Mouse (Mus musculus) embryonic facial prominence, embryonic 12.5 days (tissue): ENCODE measurements around the gene Ddx58. TPM values are rescaled to one million over a fixed set of nuclear protein-coding genes. Genes with fewer than 3 reads are reported as not detected.

ENCODE experiments used
- ATAC-seq: fragments of 200-750 bp; cut with Nextera tagmentation; 2 replicates; pipeline ENCODE4 v1.8.0; 2017; ENCODE audit not compliant: insufficient number of reproducible peaks, insufficient read depth, low FRiP score, low TSS enrichment
- H3K27ac ChIP-seq: fragments of 300-500 bp; sonication (generic); 2 replicates; pipeline ENCODE4 v1.5.1; 2016; ENCODE audit warnings: mild to moderate bottlenecking
- H3K27me3 ChIP-seq: fragments of 300-500 bp; sonication (generic); 2 replicates; pipeline ENCODE4 v1.6.1; 2016; ENCODE audit warnings: mild to moderate bottlenecking, moderate library complexity
- H3K36me3 ChIP-seq: fragments of 300-500 bp; sonication (generic); 2 replicates; pipeline ENCODE4 v1.6.1; 2016; ENCODE audit warnings: mild to moderate bottlenecking
- H3K4me1 ChIP-seq: fragments of 300-500 bp; sonication (generic); 2 replicates; pipeline ENCODE4 v1.6.1; 2016
- H3K4me2 ChIP-seq: fragments of 300-500 bp; sonication (generic); replicated peaks from 2 replicates; pipeline ENCODE4 v1.6.1; 2016; ENCODE audit warnings: mild to moderate bottlenecking, moderate library complexity
- H3K4me3 ChIP-seq: fragments of 300-500 bp; sonication (generic); 2 replicates; pipeline ENCODE4 v1.5.1; 2016; ENCODE audit warnings: mild to moderate bottlenecking
- H3K9ac ChIP-seq: fragments of 300-500 bp; sonication (generic); 2 replicates; pipeline ENCODE4 v1.6.1; 2016; ENCODE audit warnings: mild to moderate bottlenecking, moderate library complexity
- H3K9me3 ChIP-seq: fragments of 300-500 bp; sonication (generic); 2 replicates; pipeline ENCODE4 v1.6.1; 2016; ENCODE audit warnings: mild to moderate bottlenecking, moderate library complexity
- WGBS: fragments of 180-500 bp; shearing (Covaris S2); methylation state at CpG from one replicate; pipeline ENCODE4 v1.1.7; 2016; 5-methylcytosine and 5-hydroxymethylcytosine counted together
- polyA plus RNA-seq: library from polyadenylated mRNA; unstranded; fragments of >200 nt; fragmentation: Nextera tagmentation; extraction: Ambion mirVana; gene quantifications from 2 replicates; pipeline ENCODE4 v1.2.1, GENCODE M21; 2016

Gene Ddx58
- polyA plus RNA-seq, 1 experiment from 2014 or later: 8.3 TPM

- no peak for ATAC-seq
- H3K27me3 ChIP-seq: no peaks in the 10 kb centered on the region
- no peaks in the 10 kb centered on the region for H3K9me3 ChIP-seq
- no peak overlapping the region for H3K4me3 ChIP-seq
- no peaks in the 10 kb centered on the region; the same call in 1 of the 2 replicates for H3K36me3 ChIP-seq
- H3K4me1 ChIP-seq: no peaks in the 10 kb centered on the region
- 89% methylated on average over 3 of the region's 3 CpGs for WGBS
- H3K27ac ChIP-seq: no peak overlapping the region
- H3K9ac ChIP-seq: no peak overlapping the region
- H3K4me2 ChIP-seq: no peak overlapping the region
Measured at GRCm38 (mm10) chr4:40204374-40204773, 35.3 kb downstream of the Ddx58 start.

- H3K36me3 ChIP-seq: peaks cover 14% of the 10 kb centered on the region
- H3K4me3 ChIP-seq: no peak overlapping the region
- H3K27me3 ChIP-seq: no peaks in the 10 kb centered on the region
- no peak overlapping the region for H3K27ac ChIP-seq
- H3K9me3 ChIP-seq: no peaks in the 10 kb centered on the region
- H3K4me1 ChIP-seq: no peaks in the 10 kb centered on the region
- WGBS: 92% methylated on average over 6 of the region's 6 CpGs
- ATAC-seq: no peak
- H3K9ac ChIP-seq: no peak overlapping the region
- no peak overlapping the region for H3K4me2 ChIP-seq
Measured at GRCm38 (mm10) chr4:40202205-40202604, 37.4 kb downstream of the Ddx58 start.

- H3K9me3 ChIP-seq: no peaks in the 10 kb centered on the region
- peaks cover 47% of the 10 kb centered on the region for H3K36me3 ChIP-seq
- no peak overlapping the region for H3K4me3 ChIP-seq
- ATAC-seq: no peak
- WGBS: 86% methylated on average over 2 of the region's 2 CpGs
- no peak overlapping the region for H3K4me2 ChIP-seq
- no peak overlapping the region for H3K9ac ChIP-seq
- H3K27me3 ChIP-seq: no peaks in the 10 kb centered on the region
- H3K27ac ChIP-seq: no peak overlapping the region
- H3K4me1 ChIP-seq: 0 out of 2 replicates have a peak, but pooled peaks cover 4% of the 10 kb centered on the region
Measured at GRCm38 (mm10) chr4:40195336-40195735, 44.3 kb downstream of the Ddx58 start.

- WGBS: 76% methylated on average over 9 of the region's 9 CpGs
Measured at GRCm38 (mm10) chr4:40193461-40193860, 46.2 kb downstream of the Ddx58 start.

GRCm38 (mm10) chr4:40192246-40192645, 47.4 kb downstream of the Ddx58 start:
- Histone ChIP-seq H3K4me1 (0 out of 2 replicates have a peak, but pooled peaks cover 4% of the 10 kb centered on the region), H3K9me3 (no peaks in the 10 kb centered on the region), H3K9ac (no peak overlapping the region), H3K4me3 (no peak overlapping the region), H3K27me3 (no peaks in the 10 kb centered on the region), H3K27ac (no peak overlapping the region), H3K36me3 (peaks cover 61% of the 10 kb centered on the region), H3K4me2 (no peak overlapping the region)
- ATAC-seq: no peak
- 40% methylated on average over 2 of the region's 2 CpGs for WGBS

More at GRCm38 (mm10) chr4:40193461-40193860, 46.2 kb downstream of the Ddx58 start:
- H3K36me3 ChIP-seq: peaks cover 63% of the 10 kb centered on the region
- H3K9me3 ChIP-seq: no peaks in the 10 kb centered on the region
- no peaks in the 10 kb centered on the region for H3K27me3 ChIP-seq
- no peak overlapping the region for H3K4me2 ChIP-seq
- no peak overlapping the region for H3K9ac ChIP-seq
- H3K4me1 ChIP-seq: 0 out of 2 replicates have a peak, but pooled peaks cover 4% of the 10 kb centered on the region
- H3K27ac ChIP-seq: no peak overlapping the region
- no peak for ATAC-seq
- H3K4me3 ChIP-seq: no peak overlapping the region

- no peak for ATAC-seq
- H3K4me3 ChIP-seq: no peak overlapping the region
- peaks cover 56% of the 10 kb centered on the region for H3K36me3 ChIP-seq
- H3K4me2 ChIP-seq: no peak overlapping the region
- H3K27me3 ChIP-seq: no peaks in the 10 kb centered on the region
- WGBS: 86% methylated on average over 7 of the region's 7 CpGs
- H3K4me1 ChIP-seq: 0 out of 2 replicates have a peak, but pooled peaks cover 4% of the 10 kb centered on the region
- H3K9ac ChIP-seq: no peak overlapping the region
- no peak overlapping the region for H3K27ac ChIP-seq
- H3K9me3 ChIP-seq: no peaks in the 10 kb centered on the region
Measured at GRCm38 (mm10) chr4:40187956-40188355, 51.7 kb downstream of the Ddx58 start.

- ATAC-seq: no peak
- Histone ChIP-seq H3K4me1 (no peaks in the 10 kb centered on the region), H3K36me3 (peaks cover 63% of the 10 kb centered on the region), H3K27ac (no peak overlapping the region), H3K9ac (no peak overlapping the region), H3K27me3 (no peaks in the 10 kb centered on the region), H3K9me3 (no peaks in the 10 kb centered on the region), H3K4me3 (no peak overlapping the region), H3K4me2 (no peak overlapping the region)
- WGBS: 86% methylated on average over 5 of the region's 5 CpGs
Measured at GRCm38 (mm10) chr4:40184470-40184869, 55.2 kb downstream of the Ddx58 start.

GRCm38 (mm10) chr4:40183781-40184180, 55.8 kb downstream of the Ddx58 start:
- Histone ChIP-seq H3K27ac (no peak overlapping the region), H3K9ac (no peak overlapping the region), H3K27me3 (no peaks in the 10 kb centered on the region), H3K4me2 (no peak overlapping the region), H3K9me3 (no peaks in the 10 kb centered on the region), H3K4me1 (no peaks in the 10 kb centered on the region), H3K36me3 (peaks cover 57% of the 10 kb centered on the region), H3K4me3 (no peak overlapping the region)
- 89% methylated on average over 6 of the region's 6 CpGs for WGBS
- no peak for ATAC-seq

GRCm38 (mm10) chr4:40182651-40183320, 56.8 kb downstream of the Ddx58 start:
- Histone ChIP-seq H3K27ac (no peak overlapping the region), H3K36me3 (peaks cover 49% of the 10 kb centered on the region), H3K27me3 (no peaks in the 10 kb centered on the region), H3K9ac (no peak overlapping the region), H3K4me2 (no peak overlapping the region), H3K4me1 (no peaks in the 10 kb centered on the region), H3K4me3 (no peak overlapping the region), H3K9me3 (no peaks in the 10 kb centered on the region)
- ATAC-seq: no peak
- 45% methylated on average over 14 of the region's 14 CpGs for WGBS

GRCm38 (mm10) chr4:40181681-40182080, 57.9 kb downstream of the Ddx58 start:
- Histone ChIP-seq H3K9me3 (no peaks in the 10 kb centered on the region), H3K27ac (no peak overlapping the region), H3K4me3 (no peak overlapping the region), H3K4me1 (no peaks in the 10 kb centered on the region), H3K4me2 (no peak overlapping the region), H3K36me3 (peaks cover 48% of the 10 kb centered on the region), H3K27me3 (no peaks in the 10 kb centered on the region), H3K9ac (no peak overlapping the region)
- WGBS: 93% methylated on average over 8 of the region's 8 CpGs
- ATAC-seq: no peak

GRCm38 (mm10) chr4:40180046-40180445, 59.6 kb downstream of the Ddx58 start:
- 87% methylated on average over 6 of the region's 6 CpGs for WGBS
- no peaks in the 10 kb centered on the region for H3K27me3 ChIP-seq
- H3K27ac ChIP-seq: no peak overlapping the region
- no peak overlapping the region for H3K4me2 ChIP-seq
- H3K9me3 ChIP-seq: no peaks in the 10 kb centered on the region
- H3K36me3 ChIP-seq: peaks cover 41% of the 10 kb centered on the region
- no peaks in the 10 kb centered on the region for H3K4me1 ChIP-seq
- H3K9ac ChIP-seq: no peak overlapping the region
- H3K4me3 ChIP-seq: no peak overlapping the region
- ATAC-seq: no peak

GRCm38 (mm10) chr4:40178584-40178983, 61.0 kb downstream of the Ddx58 start:
- Histone ChIP-seq H3K9ac (no peak overlapping the region), H3K4me2 (no peak overlapping the region), H3K27me3 (no peaks in the 10 kb centered on the region), H3K4me1 (no peaks in the 10 kb centered on the region), H3K9me3 (no peaks in the 10 kb centered on the region), H3K36me3 (peaks cover 32% of the 10 kb centered on the region), H3K27ac (no peak overlapping the region), H3K4me3 (no peak overlapping the region)
- ATAC-seq: no peak
- WGBS: 92% methylated on average over 17 of the region's 17 CpGs
